Mouse (Mus musculus) C2C12 (cell line): ENCODE results near the gene Tlk1. TPM values are rescaled to one million over a fixed set of nuclear protein-coding genes. Genes with fewer than 3 reads are reported as not detected.

Experiments used
- H3K27me3 ChIP-seq: one replicate; pipeline ENCODE4 v1.6.1; 2011; ENCODE audit not compliant: control insufficient read depth, insufficient read depth, insufficient read length
- H3K36me3 ChIP-seq: one replicate; pipeline ENCODE4 v1.6.1; 2011; ENCODE audit not compliant: control insufficient read depth, insufficient read depth
- H3K4me3 ChIP-seq: one replicate; pipeline ENCODE4 v1.5.1; 2011; ENCODE audit warnings: mild to moderate bottlenecking, control low read depth; ENCODE audit not compliant: poor library complexity, insufficient read depth, severe bottlenecking
- H3K79me2 ChIP-seq: one replicate; pipeline ENCODE4 v1.6.1; 2011; ENCODE audit not compliant: control insufficient read depth, insufficient read depth
- H3K79me3 ChIP-seq: one replicate; pipeline ENCODE4 v1.6.1; 2011; ENCODE audit warnings: low read depth, control low read depth
- H3ac ChIP-seq: one replicate; pipeline ENCODE3; 2011; ENCODE audit warnings: low read depth; ENCODE audit not compliant: control insufficient read depth, insufficient read length
- CEBPB ChIP-seq: IDR thresholded peaks from one replicate; pipeline ENCODE4 v1.6.1; 2011; ENCODE audit warnings: low read depth, mild to moderate bottlenecking, control low read depth, moderate library complexity
- CTCF ChIP-seq: IDR thresholded peaks from one replicate; pipeline ENCODE4 v1.5.1; 2011; ENCODE audit not compliant: control insufficient read depth, insufficient read depth, insufficient read length
- FOSL1 ChIP-seq: IDR thresholded peaks from one replicate; pipeline ENCODE4 v1.8.0; 2011; ENCODE audit warnings: mild to moderate bottlenecking, low read length; ENCODE audit not compliant: poor library complexity, insufficient read depth, severe bottlenecking
- MAX ChIP-seq: IDR thresholded peaks from one replicate; pipeline ENCODE4 v1.6.1; 2011; ENCODE audit warnings: mild to moderate bottlenecking, control low read depth
- MYOD1 ChIP-seq: IDR thresholded peaks from one replicate; pipeline ENCODE4 v1.6.1; 2011; ENCODE audit warnings: low read depth; ENCODE audit not compliant: control insufficient read depth, insufficient read length
- MYOG ChIP-seq: IDR thresholded peaks from one replicate; pipeline ENCODE4 v1.6.1; 2011; ENCODE audit not compliant: control insufficient read depth, insufficient read length; ENCODE audit errors: extremely low read depth
- USF1 ChIP-seq: IDR thresholded peaks from one replicate; pipeline ENCODE4 v1.6.1; 2011; ENCODE audit warnings: low read depth, mild to moderate bottlenecking, control low read depth, moderate library complexity
- polyA plus RNA-seq: library from polyadenylated mRNA; unstranded; fragments of >200 nt; fragmentation: generic; extraction: Trizol; gene quantifications from one replicate; pipeline ENCODE4 v1.2.1, GENCODE M21; 2012; ENCODE audit warnings: missing spikeins

The Tlk1 gene
- polyA plus RNA-seq, 1 experiment, result 8.1 TPM

GRCm38 (mm10) chr2:70829946-70830610 lies 4.5 kb upstream of the Tlk1 start:
- Histone ChIP-seq H3K79me2 (no peaks in the 10 kb centered on the region), H3K36me3 (no peaks in the 10 kb centered on the region), H3ac (no peak overlapping the region), H3K79me3 (no peaks in the 10 kb centered on the region), H3K4me3 (no peak overlapping the region), H3K27me3 (no peaks in the 10 kb centered on the region)
- no peak for TF ChIP-seq CEBPB
- TF ChIP-seq MYOG, result no peak
- TF ChIP-seq USF1, result no peak
- no peak for TF ChIP-seq FOSL1

DNA sequence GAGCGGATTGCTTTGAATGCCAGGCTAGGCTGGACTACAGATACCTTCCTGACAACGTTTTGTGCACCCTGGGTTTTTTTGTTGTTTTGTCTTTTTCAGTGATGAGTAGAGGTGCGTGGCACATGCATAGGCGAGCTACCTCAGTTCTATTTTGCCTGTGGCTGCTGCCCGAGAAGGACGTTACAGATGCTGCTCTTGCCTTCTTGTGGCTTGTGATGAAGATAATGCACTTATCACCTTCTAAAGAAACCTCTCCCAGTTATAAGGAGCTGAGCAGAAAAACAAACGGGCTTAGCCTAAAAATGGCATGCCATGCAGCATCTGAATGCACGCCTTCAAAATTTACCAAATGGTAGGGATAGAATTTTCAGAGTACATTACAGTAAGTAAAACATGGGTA lies 2.3 kb upstream of the Tlk1 start:
- peaks cover 19% of the 10 kb centered on the region for H3K79me3 ChIP-seq
- TF ChIP-seq MAX (no peak), MYOG (no peak), USF1 (no peak), FOSL1 (no peak), CEBPB (no peak), CTCF (no peak), MYOD1 (no peak)
- no peak overlapping the region for H3ac ChIP-seq
- no peaks in the 10 kb centered on the region for H3K36me3 ChIP-seq
- H3K27me3 ChIP-seq, result no peaks in the 10 kb centered on the region
- no peak overlapping the region for H3K4me3 ChIP-seq
- H3K79me2 ChIP-seq, result peaks cover 23% of the 10 kb centered on the region

DNA sequence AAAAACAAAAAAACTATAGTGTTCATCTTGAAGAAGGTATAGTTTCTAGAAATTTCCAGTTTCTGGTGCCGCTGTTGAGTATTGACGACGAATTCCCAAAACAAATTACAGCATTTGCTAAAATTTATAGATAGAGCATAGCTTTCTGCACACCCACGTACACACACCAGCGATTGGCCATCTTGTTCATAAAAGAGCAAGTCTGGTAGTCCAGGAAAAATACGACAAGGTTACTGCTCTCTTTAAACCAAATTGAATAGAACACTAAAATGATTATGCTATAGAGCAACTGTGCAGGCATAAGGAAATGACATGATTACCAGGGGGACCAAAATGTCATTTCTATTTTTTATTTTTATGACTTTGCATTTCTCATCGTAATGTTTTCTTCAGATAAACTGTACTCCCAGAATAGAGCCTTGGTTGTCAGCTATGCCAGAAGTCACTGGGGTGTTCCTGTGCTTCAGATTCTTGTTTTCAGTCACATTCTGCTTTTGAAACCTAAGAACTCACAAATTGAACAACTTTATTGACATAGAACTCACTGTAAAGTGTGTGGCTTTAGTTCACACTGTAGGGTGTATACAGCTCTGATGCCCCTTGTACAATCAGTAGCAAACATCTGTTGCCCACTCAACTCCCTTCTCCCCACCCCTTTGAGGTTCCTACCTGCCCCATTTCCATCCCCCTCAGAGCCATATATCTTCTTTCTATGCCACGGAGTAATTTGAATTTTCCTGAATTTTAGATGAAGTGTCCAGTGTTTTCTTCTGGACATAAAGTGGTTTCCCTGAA lies 1.1 kb upstream of the Tlk1 start:
- peaks cover 34% of the 10 kb centered on the region for H3K79me2 ChIP-seq
- TF ChIP-seq MAX, result no peak
- no peak for TF ChIP-seq MYOG
- no peak for TF ChIP-seq CEBPB
- TF ChIP-seq USF1, result no peak
- no peak for TF ChIP-seq MYOD1
- TF ChIP-seq FOSL1, result no peak
- no peak for TF ChIP-seq CTCF
- H3ac ChIP-seq, result no peak overlapping the region
- peaks cover 30% of the 10 kb centered on the region for H3K79me3 ChIP-seq
- H3K4me3 ChIP-seq, result no peak overlapping the region
- H3K27me3 ChIP-seq, result no peaks in the 10 kb centered on the region
- H3K36me3 ChIP-seq, result no peaks in the 10 kb centered on the region

DNA sequence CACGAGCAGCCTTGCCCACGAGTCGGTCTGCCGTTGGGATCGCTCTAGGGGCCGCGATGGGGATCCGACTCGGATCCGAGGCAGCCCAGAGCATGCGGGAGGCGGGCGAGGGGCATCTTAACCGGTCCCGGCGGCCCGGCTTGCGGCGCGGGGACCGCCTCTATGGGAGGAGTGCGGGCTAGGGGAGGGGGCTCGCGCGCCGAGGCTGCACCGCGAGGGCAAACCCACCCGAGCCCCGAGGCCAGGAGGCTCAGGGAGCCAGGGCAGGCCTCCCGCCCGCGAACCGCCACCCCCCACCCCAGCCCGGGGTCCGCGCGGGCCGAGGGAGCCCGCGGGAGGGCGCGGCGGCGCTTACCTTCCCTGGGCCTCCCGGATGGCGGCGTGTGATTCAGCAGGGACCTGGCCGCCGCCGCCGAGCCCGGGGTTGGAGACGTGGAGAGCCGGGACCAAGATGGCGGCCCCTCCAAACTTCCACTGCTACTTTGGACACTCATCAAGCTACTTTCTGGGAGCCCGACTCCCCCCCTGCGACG lies 624 bp downstream of the Tlk1 start:
- Histone ChIP-seq H3K27me3 (no peaks in the 10 kb centered on the region), H3K36me3 (no peaks in the 10 kb centered on the region), H3K79me3 (peaks cover 46% of the 10 kb centered on the region), H3K79me2 (peaks cover 51% of the 10 kb centered on the region), H3ac (peak overlapping the region; percentile 99), H3K4me3 (peak overlapping the region; percentile 69)
- no peak for TF ChIP-seq FOSL1
- no peak for TF ChIP-seq CEBPB
- no peak for TF ChIP-seq CTCF
- TF ChIP-seq MYOG, result no peak
- TF ChIP-seq USF1, result no peak
- TF ChIP-seq MYOD1, result no peak
- no peak for TF ChIP-seq MAX

DNA sequence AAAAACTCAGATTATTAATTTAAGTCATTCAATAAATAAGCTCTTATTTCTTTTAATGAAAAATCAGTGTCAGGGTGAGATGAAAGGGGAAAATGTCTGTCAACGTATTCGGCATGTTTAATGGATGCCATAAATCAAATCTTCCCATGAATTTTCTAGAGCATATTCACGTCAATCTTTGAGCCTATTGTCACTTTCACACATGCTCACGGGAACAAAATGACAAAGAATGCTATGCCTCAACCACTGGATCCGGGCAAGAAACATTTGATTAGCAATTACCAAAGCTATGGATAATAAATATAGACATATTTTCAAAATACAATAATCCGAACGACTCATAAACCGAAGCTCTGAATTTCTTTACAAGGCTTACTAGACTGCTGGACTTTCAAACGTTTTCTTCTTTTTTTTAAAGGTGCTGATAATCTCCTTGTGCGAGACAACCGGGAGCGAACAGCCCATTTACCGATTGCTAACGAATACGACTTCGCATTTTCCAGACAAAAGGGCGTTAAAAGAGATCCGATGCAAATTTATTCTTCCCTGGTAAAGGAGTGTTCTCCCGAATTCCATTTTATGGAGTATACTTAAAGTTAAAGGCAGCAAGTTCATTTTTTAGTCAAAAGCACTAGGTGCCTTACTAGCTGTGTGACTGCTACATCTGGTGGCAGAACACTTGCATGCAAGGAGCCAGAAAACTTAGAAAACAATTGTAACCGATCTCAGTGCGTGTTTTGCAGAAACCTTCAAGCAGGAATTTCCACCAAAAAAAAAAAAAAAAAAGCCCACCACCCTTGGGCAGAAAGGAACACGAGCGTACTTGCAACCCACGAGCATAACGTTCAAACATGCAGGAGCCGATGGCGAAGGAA lies 1.4 kb downstream of the Tlk1 start:
- Histone ChIP-seq H3K36me3 (no peaks in the 10 kb centered on the region), H3K4me3 (peak overlapping the region; percentile 69), H3K27me3 (no peaks in the 10 kb centered on the region), H3ac (peak overlapping the region; percentile 99), H3K79me3 (peaks cover 52% of the 10 kb centered on the region), H3K79me2 (peaks cover 59% of the 10 kb centered on the region)
- TF ChIP-seq CEBPB, result no peak
- no peak for TF ChIP-seq USF1
- TF ChIP-seq MYOD1, result no peak
- TF ChIP-seq MAX, result no peak
- TF ChIP-seq FOSL1, result no peak
- no peak for TF ChIP-seq CTCF
